Mouse (Mus musculus): Measurements from ENCODE around the gene Peli1. TPM values are rescaled to one million over a fixed set of nuclear protein-coding genes. Genes with fewer than 3 reads are reported as not detected.

Gene Peli1
- polyA plus RNA-seq, 1 experiment from 2014 or later = 58.0 TPM

GRCm38 (mm10) chr11:21062071-21062470 is 29.0 kb upstream of the Peli1 start:
- H3K36me3 ChIP-seq = no peaks in the 10 kb centered on the region
- 96% methylated on average over 2 of the region's 2 CpGs for WGBS
- no peaks in the 10 kb centered on the region for H3K4me1 ChIP-seq
- H3K27me3 ChIP-seq (replicated peaks) = no peaks in the 10 kb centered on the region
- H3K4me3 ChIP-seq (replicated peaks) = no peak overlapping the region
- no peak for ATAC-seq (ENCODE audit: low FRiP score)
- H3K9ac ChIP-seq (replicated peaks) = no peak overlapping the region
- no peaks in the 10 kb centered on the region for H3K9me3 ChIP-seq (replicated peaks)
- H3K4me2 ChIP-seq = no peak overlapping the region
- H3K27ac ChIP-seq (replicated peaks) = no peak overlapping the region

- 89% methylated on average over 3 of the region's 3 CpGs for WGBS
- no peak for ATAC-seq (ENCODE audit: low FRiP score)
Measured at GRCm38 (mm10) chr11:21063271-21063670, 27.8 kb upstream of the Peli1 start.

GRCm38 (mm10) chr11:21079400-21079799 is 11.7 kb upstream of the Peli1 start:
- Histone ChIP-seq H3K9me3 (replicated peaks) (no peaks in the 10 kb centered on the region), H3K9ac (replicated peaks) (no peak overlapping the region), H3K4me2 (no peak overlapping the region), H3K4me1 (no peaks in the 10 kb centered on the region), H3K4me3 (replicated peaks) (no peak overlapping the region), H3K27me3 (replicated peaks) (no peaks in the 10 kb centered on the region), H3K27ac (replicated peaks) (no peak overlapping the region), H3K36me3 (no peaks in the 10 kb centered on the region)
- no peak for ATAC-seq (ENCODE audit: low FRiP score)
- WGBS = 73% methylated on average over 2 of the region's 2 CpGs

More at GRCm38 (mm10) chr11:21063271-21063670, 27.8 kb upstream of the Peli1 start:
- H3K27ac ChIP-seq (replicated peaks) = no peak overlapping the region
- H3K4me1 ChIP-seq = no peaks in the 10 kb centered on the region
- H3K36me3 ChIP-seq = no peaks in the 10 kb centered on the region
- no peaks in the 10 kb centered on the region for H3K9me3 ChIP-seq (replicated peaks)
- no peaks in the 10 kb centered on the region for H3K27me3 ChIP-seq (replicated peaks)
- H3K4me2 ChIP-seq = no peak overlapping the region
- no peak overlapping the region for H3K9ac ChIP-seq (replicated peaks)
- no peak overlapping the region for H3K4me3 ChIP-seq (replicated peaks)

GRCm38 (mm10) chr11:21079851-21080362 is 11.2 kb upstream of the Peli1 start:
- H3K9me3 ChIP-seq (replicated peaks) = no peaks in the 10 kb centered on the region
- no peaks in the 10 kb centered on the region for H3K36me3 ChIP-seq
- no peak for ATAC-seq (ENCODE audit: low FRiP score)
- H3K4me2 ChIP-seq = no peak overlapping the region
- H3K4me3 ChIP-seq (replicated peaks) = no peak overlapping the region
- H3K9ac ChIP-seq (replicated peaks) = no peak overlapping the region
- H3K27ac ChIP-seq (replicated peaks) = no peak overlapping the region
- 74% methylated on average over 3 of the region's 3 CpGs for WGBS
- no peaks in the 10 kb centered on the region for H3K27me3 ChIP-seq (replicated peaks)
- H3K4me1 ChIP-seq = no peaks in the 10 kb centered on the region

GRCm38 (mm10) chr11:21081169-21081568 is 9.9 kb upstream of the Peli1 start:
- Histone ChIP-seq H3K4me1 (no peaks in the 10 kb centered on the region), H3K4me2 (no peak overlapping the region), H3K9ac (replicated peaks) (no peak overlapping the region), H3K27ac (replicated peaks) (no peak overlapping the region), H3K9me3 (replicated peaks) (no peaks in the 10 kb centered on the region), H3K27me3 (replicated peaks) (no peaks in the 10 kb centered on the region), H3K4me3 (replicated peaks) (no peak overlapping the region), H3K36me3 (no peaks in the 10 kb centered on the region)
- ATAC-seq (ENCODE audit: low FRiP score) = no peak
- WGBS = 93% methylated on average over 3 of the region's 3 CpGs

- Histone ChIP-seq H3K4me3 (replicated peaks) (no peak overlapping the region), H3K9ac (replicated peaks) (no peak overlapping the region), H3K27ac (replicated peaks) (no peak overlapping the region), H3K27me3 (replicated peaks) (no peaks in the 10 kb centered on the region), H3K4me2 (no peak overlapping the region), H3K9me3 (replicated peaks) (no peaks in the 10 kb centered on the region), H3K36me3 (no peaks in the 10 kb centered on the region), H3K4me1 (no peaks in the 10 kb centered on the region)
- WGBS = 60% methylated on average over 2 of the region's 2 CpGs
- no peak for ATAC-seq (ENCODE audit: low FRiP score)
Measured at GRCm38 (mm10) chr11:21082711-21083110, 8.4 kb upstream of the Peli1 start.

- WGBS = 35% methylated on average over 2 of the region's 2 CpGs
- Histone ChIP-seq H3K36me3 (no peaks in the 10 kb centered on the region), H3K27me3 (replicated peaks) (no peaks in the 10 kb centered on the region), H3K27ac (replicated peaks) (no peak overlapping the region), H3K9me3 (replicated peaks) (no peaks in the 10 kb centered on the region), H3K9ac (replicated peaks) (no peak overlapping the region), H3K4me2 (no peak overlapping the region), H3K4me3 (replicated peaks) (no peak overlapping the region), H3K4me1 (peaks cover 7% of the 10 kb centered on the region)
- ATAC-seq (ENCODE audit: low FRiP score) = no peak
Measured at GRCm38 (mm10) chr11:21088356-21088755, 2.7 kb upstream of the Peli1 start.

- H3K27me3 ChIP-seq (replicated peaks) = no peaks in the 10 kb centered on the region
- H3K4me1 ChIP-seq = peaks cover 11% of the 10 kb centered on the region
- 44% methylated on average over 4 of the region's 4 CpGs for WGBS
- no peak overlapping the region for H3K9ac ChIP-seq (replicated peaks)
- H3K9me3 ChIP-seq (replicated peaks) = no peaks in the 10 kb centered on the region
- no peak overlapping the region for H3K27ac ChIP-seq (replicated peaks)
- H3K4me3 ChIP-seq (replicated peaks) = no peak overlapping the region
- H3K4me2 ChIP-seq = no peak overlapping the region
- ATAC-seq (ENCODE audit: low FRiP score) = no peak
- no peaks in the 10 kb centered on the region for H3K36me3 ChIP-seq
Measured at GRCm38 (mm10) chr11:21089571-21089970, 1.5 kb upstream of the Peli1 start.

GRCm38 (mm10) chr11:21091428-21092405 is 626 bp downstream of the Peli1 start:
- ATAC-seq (ENCODE audit: low FRiP score) = peak; percentile 86
- WGBS = under 1% methylated on average over 79 of the region's 99 CpGs
- H3K4me1 ChIP-seq = peaks cover 11% of the 10 kb centered on the region

GRCm38 (mm10) chr11:21092621-21093020 is 1.5 kb downstream of the Peli1 start:
- 6% methylated on average over 7 of the region's 7 CpGs for WGBS
- Histone ChIP-seq H3K27ac (replicated peaks) (no peak overlapping the region), H3K9ac (replicated peaks) (peak overlapping the region; percentile 96), H3K4me1 (peaks cover 11% of the 10 kb centered on the region), H3K27me3 (replicated peaks) (no peaks in the 10 kb centered on the region), H3K4me2 (peak overlapping the region; percentile 63), H3K9me3 (replicated peaks) (no peaks in the 10 kb centered on the region), H3K4me3 (replicated peaks) (peak overlapping the region; percentile 82), H3K36me3 (no peaks in the 10 kb centered on the region)
- no peak for ATAC-seq (ENCODE audit: low FRiP score)

More at GRCm38 (mm10) chr11:21091428-21092405, 626 bp downstream of the Peli1 start:
- no peaks in the 10 kb centered on the region for H3K27me3 ChIP-seq (replicated peaks)
- peak overlapping the region; percentile 96 for H3K9ac ChIP-seq (replicated peaks)
- peak overlapping the region; percentile 63 for H3K4me2 ChIP-seq
- H3K27ac ChIP-seq (replicated peaks) = peak overlapping the region; percentile 95
- H3K36me3 ChIP-seq = no peaks in the 10 kb centered on the region
- H3K4me3 ChIP-seq (replicated peaks) = peak overlapping the region; percentile 82
- H3K9me3 ChIP-seq (replicated peaks) = no peaks in the 10 kb centered on the region

GRCm38 (mm10) chr11:21093081-21093815 is 2.2 kb downstream of the Peli1 start:
- Histone ChIP-seq H3K27me3 (replicated peaks) (no peaks in the 10 kb centered on the region), H3K9ac (replicated peaks) (0 out of 2 replicates have a peak overlapping the region, but pooled peaks have one; percentile 26), H3K4me2 (peak overlapping the region; percentile 51), H3K4me1 (peaks cover 11% of the 10 kb centered on the region), H3K36me3 (no peaks in the 10 kb centered on the region), H3K27ac (replicated peaks) (no peak overlapping the region), H3K9me3 (replicated peaks) (no peaks in the 10 kb centered on the region), H3K4me3 (replicated peaks) (peak overlapping the region; percentile 26; the same call in 1 of the 2 replicates)
- WGBS = 30% methylated on average over 3 of the region's 3 CpGs
- ATAC-seq (ENCODE audit: low FRiP score) = no peak

All from neural tube, embryonic 15.5 days (tissue).